Mouse (Mus musculus) gastrocnemius, adult 8-10 months (tissue): Measurements from ENCODE around the gene Rapgef3. TPM values are rescaled to one million over a fixed set of nuclear protein-coding genes. Genes with fewer than 3 reads are reported as not detected.

ENCODE experiments used
- DNase-seq, 2 experiments: peaks; one replicate each; pipeline ENCODE4 v3.0.0; 2022; ENCODE audit warnings: low spot score in 2 of 2
- total RNA-seq, 4 experiments: library from RNA; stranded (reverse); gene quantifications; 2 replicates each; pipeline ENCODE4 v1.2.4; 2022

The Rapgef3 gene
- total RNA-seq, 4 experiments from 2014 or later: 5.1 to 6.3 (median 5.5) TPM

DNA sequence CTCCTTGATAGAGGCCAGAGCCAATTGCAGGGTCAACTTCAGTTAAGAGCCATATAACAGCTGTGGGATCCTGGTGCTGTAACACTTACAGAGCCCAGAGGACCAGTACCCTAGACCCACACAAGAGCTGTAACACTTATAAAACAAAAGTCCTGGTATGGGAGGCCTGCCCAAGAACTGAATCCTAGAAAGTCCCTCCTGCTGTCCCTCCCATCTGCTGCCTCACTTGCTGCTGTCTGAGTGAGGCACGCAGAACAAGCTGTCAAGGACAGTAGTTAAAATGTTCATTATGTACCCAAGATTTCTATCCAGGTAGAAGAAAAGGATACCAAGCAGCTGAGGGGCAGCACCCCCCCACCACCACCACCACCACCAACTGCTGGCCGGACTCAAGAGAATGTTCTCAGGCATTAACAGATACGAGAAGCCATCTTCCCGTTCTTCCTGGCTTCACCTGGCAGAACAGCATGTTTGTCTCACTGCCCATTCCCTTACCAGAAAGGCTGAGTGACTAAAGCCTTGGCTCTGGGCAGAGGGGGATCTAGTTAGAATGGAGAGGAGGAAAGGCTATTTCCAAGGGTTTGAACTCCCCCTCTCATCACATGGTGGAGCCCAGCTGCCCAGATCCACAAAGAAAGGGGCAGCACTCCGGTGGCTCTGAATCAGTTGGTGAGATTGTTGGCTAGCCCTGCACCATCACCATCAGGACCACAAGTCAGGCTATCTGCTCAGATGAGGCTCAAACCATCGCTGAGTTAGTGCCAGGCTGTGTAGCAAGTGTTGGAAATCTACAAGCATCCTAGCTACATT is 44.0 kb downstream of the Rapgef3 start:
- DNase-seq: no peak

DNA sequence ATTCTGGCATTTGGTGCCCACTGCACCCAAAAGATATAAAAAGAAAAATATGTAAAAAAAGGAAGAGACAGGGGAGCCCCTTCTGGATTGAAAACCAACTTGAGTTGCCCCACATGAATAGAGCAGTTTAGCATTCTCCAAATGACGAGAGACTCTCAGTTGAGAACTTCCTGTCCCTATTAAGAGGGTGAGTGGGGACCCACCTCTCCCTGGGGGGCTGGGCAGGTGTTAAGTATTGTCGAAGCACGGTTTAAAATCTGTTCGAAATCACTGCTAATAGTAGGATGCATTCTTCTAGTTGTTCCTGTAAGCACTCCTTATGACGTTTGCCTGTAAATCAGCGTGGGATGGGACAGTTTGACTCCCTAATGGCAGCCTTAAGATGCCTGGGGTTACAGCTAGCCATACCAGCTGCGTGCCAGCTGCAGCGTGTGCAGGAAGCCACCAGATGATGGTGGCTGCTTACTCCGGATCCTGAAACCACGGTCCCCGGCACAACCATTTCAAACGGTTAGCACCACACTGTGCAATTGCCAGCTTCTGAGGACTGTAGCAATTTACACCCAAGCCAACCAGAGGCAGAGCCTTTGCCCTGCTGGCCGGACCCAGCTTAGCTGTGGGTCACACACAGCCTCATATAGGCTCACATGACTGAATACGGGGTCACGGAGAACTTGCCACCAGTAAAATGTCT is 46.6 kb downstream of the Rapgef3 start:
- no peak for DNase-seq

DNA sequence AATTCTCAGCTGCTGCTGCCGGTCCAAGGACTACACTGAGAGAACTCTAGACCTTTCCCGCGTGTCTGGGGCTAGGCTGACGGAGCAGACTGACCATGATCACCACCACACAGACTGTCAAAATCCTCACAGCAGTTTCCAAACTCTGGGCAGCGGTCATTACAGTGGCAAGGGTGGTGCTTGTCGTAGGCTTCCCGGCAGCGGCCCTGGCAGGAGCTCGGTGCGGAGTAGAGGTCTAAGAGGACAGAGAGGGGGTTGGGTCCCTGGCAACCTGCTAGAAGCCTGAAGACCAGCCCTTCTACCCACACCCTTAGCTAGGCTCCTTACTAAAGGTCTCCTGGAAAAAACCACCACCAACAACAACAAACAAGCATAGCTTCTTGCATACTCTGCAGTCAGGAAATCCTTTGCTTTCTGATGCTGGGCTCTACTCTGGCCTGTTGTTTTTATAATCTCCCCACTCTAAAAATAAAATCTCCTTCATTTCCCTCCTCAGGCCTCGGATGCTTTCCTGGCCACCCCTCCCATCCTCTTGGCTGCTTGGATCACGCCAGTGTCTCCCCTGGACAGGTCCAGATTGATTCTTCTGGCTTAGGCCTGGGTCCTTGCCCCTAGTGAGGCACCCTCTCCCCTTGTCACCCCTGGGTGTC is 47.6 kb downstream of the Rapgef3 start:
- no peak for DNase-seq

DNA sequence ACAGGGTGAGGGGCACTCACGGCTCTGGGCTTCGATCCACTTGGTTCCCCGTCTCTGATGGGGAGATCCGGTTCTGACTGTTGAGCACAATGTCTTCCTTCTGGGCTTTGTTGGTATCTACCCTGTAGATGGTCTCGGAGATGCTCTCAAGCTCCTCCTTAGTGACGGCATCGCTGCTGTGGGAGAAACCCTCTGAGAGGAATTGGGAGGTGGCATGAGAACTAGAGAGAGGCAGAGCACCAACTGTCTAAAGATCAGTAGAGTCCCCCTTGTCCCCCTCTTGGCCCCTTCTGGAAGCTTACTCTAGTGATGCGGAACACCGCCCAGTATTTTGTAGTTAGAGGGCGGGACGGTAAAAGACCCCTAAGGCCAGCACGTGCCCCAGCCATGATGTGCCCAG is 48.3 kb downstream of the Rapgef3 start:
- DNase-seq: no peak

DNA sequence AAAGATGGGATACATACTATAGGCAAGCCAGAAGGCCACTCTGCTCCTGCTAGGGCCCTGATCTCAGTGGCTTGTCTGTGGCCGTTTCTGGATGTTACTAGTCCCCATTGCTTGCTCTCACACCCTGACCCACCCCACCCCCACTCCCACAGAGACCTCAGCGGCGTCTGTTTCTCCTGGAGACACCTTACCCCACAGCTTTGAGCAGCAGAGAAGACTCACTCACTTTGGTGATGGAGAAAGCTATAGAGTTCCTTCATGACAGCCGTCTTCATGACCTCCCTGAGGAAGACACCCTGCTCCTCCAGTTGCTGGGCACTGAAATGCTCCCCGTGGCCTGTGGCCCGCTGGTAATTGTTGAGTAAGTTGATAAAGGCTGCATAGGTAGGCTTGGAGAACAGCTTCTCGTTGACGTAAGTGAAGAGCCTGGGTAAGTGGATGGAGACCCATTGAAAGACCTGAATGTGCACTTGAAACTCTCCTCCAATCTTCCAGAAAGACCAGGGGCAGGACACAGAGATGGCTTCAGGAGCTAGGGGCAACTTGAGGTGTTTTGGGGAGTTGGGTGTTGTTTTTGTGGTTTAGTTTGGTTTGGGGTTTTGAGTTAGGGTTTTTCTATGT is 49.1 kb downstream of the Rapgef3 start:
- DNase-seq: no peak

DNA sequence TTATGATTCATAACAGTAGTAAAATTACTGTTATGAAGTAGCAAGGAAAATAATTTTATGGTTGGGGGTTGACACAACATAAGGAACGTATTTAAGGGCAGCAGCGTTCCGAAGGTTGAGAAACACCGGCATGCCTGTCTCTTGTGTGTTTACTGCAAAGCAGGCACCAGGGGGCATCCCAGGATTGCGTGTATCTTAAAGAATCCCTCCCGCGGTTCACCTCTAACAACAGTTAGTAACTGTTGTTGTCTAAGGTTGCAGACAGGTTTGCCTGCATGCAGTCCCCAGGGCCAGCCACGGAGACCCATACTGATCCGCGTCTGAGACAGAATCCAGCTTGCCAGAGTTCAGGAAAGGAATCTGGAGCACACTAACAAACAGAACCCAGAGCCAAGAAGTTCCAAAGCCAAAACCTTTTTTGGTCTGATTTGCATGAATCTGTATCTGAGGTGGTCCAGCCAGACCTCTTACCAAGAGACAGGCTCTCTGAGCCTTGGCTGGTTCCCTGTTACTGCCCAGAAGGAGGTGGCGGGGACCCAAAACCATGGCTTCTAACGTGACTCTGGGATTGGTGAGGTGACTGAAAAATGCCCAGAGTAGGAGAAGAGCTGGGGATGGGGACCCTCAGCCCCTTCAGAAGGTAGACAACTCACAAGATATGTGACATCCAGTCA is 49.8 kb downstream of the Rapgef3 start:
- DNase-seq: peak in 1 of 2 experiments; percentile 30

DNA sequence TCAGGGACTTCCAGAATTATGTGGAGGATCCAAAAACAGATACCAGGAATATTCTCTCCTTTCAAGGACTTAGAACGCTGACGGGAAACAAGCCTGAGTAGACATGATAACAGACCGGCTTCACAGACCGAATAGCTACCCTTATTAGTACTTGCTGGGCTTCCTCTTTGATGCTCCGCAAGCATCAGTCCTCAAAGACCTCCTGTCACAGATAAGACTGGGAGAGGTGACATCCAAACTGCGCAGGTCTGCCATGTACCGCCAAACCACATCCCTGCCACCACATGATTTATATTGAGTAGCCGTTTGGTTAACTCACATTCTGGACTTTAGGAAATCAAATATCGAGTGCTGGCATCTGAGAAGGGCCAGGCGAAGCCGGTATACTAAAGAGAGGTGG is 51.0 kb downstream of the Rapgef3 start:
- no peak for DNase-seq

DNA sequence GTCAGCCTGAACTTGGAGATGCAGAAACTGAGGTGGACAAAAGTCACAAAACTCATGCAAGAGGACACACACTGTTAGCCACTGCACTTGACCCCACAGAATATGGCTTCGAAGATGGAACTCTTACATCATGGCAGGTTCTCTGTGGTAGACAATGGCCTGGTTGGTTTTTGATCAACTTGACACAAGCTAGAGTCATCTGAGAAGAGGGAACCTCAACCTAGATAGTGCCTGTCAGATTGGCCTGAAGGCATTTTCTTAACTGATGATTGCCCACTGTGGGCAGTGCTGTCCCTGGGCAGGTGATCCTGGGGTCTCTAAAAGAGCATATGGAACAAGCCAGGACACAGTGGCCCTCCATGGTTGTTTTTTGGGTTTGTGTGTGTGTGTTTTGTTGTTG is 52.0 kb downstream of the Rapgef3 start:
- no peak for DNase-seq

DNA sequence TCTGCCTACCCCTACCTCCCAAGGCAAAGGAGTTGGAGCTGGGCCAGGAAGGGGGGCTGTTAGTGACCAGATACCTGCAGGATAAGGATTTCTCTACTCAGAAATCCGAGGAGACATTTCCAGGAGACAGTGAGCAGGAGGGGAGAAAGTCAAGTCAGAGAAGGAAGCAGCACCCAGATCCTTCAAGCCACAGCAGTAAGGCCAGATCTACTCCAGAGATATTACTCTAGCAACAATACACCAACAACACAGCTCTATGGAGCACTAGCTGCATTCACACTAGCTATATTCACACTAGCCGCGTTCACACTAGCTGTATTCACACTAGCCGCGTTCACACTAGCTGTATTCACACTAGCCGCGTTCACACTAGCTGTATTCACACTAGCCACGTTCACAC is 52.7 kb downstream of the Rapgef3 start:
- DNase-seq: no peak

DNA sequence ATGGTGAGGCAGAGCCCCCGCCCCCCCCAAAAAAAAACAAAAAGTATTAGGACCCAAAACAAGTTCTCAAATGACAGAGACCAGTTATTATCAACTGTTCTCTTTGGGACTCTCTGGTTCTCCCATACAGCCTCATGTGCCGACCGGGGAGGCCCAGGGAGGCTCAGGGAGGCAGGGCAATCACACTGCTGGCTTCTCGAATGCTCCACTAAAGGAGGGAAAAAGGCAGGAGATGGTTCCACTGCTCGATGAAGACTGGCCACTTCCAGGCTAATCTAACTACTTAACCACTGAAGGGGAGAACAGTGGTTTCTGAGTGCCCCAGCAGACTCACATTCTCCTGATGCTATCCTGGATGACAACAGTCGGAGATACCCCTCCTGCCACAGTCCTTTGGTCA is 55.2 kb downstream of the Rapgef3 start:
- DNase-seq: no peak

GRCm38 (mm10) chr15:97710906-97711305 is 56.9 kb downstream of the Rapgef3 start:
- DNase-seq: no peak

DNA sequence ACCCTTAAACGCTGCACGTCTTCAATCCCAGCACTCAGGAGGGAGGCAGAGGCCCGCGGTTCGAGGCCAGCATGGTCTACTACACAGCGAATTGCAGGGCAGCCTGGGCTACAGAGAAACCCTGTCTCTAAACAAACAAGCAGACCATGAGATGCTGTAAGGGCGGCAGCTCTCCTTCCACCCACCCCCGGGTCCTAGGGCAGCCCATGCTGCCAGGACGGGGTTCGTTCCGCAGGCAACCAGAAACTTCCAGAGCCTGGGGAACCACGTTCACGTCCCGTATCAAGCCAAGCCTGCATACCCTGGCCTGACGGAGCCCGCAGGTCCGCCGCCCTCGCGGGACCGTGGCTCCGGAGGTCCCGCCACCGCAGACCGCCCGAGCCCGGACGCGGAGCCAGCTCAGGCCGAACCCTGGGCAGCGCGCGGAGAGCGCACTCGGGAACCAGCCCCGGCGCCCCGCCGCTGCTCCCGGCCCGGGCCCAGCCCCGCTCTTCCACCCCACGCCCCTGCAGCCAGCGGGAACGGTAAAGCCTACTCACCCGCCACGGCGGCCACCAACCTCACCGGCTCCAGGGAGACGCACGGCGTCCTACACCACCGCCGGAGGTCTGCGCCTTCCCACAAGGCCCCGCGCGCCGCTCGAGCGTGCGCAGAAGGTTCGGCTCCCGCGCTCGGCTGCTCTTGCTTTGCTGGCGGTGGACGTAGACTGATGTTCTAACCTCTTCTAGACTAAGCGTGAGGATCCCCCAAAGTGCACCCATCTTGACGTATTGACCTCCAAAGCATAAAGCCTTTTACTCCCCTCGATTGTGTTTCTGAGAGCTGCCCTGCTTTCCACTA is 62.3 kb downstream of the Rapgef3 start, which contains the start of gene Rpap3:
Rpap3 (minus strand) TSS at position 615 of the 840 bp plus-strand sequence.
- peak; percentile 54 to 75 for DNase-seq

DNA sequence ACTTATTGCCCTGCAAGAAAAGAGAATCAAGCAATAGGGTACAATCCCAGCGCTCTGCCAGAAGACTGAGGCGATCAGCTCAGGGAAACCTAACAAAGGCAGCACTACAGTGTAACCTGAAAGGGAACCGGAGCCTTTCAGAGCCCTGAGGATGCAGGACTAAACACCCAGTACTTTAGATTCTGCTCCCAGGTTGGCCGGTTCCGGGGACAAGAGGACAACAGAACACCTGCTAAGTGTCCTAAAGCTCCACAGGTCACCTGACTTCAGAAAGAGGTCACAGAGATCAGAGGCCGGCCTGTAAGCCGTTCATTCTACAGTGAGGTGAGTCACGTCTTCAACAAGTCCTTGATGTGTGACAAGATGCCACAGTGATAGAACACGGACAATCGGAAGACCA is 71.2 kb downstream of the Rapgef3 start:
- DNase-seq: no peak

Other genes with a start within 250 kb of the Rapgef3 start
- 10 to 100 TPM; 12.5 to 13.9 (median 12.8) TPM for gene Rpap3, start 62.1 kb downstream of the Rapgef3 start, total RNA-seq
- gene Endou, start 36.6 kb downstream of the Rapgef3 start, total RNA-seq: under 1 TPM; 0.19 to 0.49 (median 0.31) TPM
- gene Slc48a1, start 10.5 kb upstream of the Rapgef3 start, total RNA-seq: 10 to 100 TPM; 40.0 to 52.7 (median 47.3) TPM
- gene Hdac7, start 76.5 kb upstream of the Rapgef3 start, total RNA-seq: 1 to 10 TPM; 5.8 to 9.6 (median 9.3) TPM
- under 1 TPM in 3 of 4 experiments, not detected in 1; 0.07 to 0.13 (median 0.10) TPM for gene Vdr, start 142.7 kb upstream of the Rapgef3 start, total RNA-seq
- gene Tmem106c, start 196.2 kb upstream of the Rapgef3 start, total RNA-seq: 1 to 10 TPM; 4.3 to 8.5 (median 6.5) TPM
- gene Col2a1, start 236.7 kb upstream of the Rapgef3 start, total RNA-seq: under 1 TPM; 0.19 to 0.51 (median 0.38) TPM